Mouse (Mus musculus): ENCODE measurements at regions not wholly inside any gene's neighbourhood (a gene's known extent, or its start where the extent isn't known, plus 50 kb on each side); places are given as distances from the start of the nearest gene placed in this dataset.

DNA sequence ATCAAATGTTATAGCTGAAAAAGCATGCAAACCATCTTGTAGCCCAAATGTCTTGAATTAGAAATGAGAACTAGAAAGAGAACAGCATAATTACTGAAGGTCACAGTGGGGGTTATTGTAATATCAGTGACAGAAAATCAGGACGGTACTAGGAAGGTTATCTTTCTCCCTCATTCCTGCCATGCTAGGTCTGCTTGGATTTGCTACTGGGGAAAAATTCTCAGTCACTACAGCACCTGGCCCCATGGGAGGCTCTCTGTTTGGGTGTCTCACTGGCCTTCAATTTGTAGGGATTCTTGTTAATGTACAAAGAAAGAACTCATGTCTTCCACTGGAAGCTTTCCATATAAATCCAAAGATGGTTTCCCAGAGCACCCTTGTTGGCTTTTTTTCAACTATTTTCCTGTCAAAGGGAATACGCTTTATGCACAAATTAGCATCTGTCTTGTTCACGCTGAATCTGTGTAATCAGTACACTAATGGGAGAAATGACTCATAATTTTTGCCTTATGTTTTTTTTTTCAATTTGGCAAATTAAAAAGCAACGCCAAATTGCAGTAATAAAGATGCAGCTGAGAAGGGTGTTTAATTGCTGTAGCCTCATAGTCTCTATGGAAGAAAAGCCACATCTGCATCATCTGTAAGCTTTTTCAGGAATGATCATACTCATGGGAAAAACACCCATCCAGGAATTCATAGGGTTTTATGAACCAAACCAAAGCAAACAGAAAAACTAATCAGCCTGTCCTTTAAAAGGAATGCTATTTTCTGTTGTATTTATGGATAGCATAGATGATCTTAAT lies 290.2 kb upstream of the Arhgef26 start:
- no peak for DNase-seq (ENCODE audit: extremely low spot score in 1 of 2, low spot score in 2 of 2)
- intact Hi-C loops (cut with DNase I), result no loop called here
- H3K27ac ChIP-seq, result no peak overlapping the region

DNA sequence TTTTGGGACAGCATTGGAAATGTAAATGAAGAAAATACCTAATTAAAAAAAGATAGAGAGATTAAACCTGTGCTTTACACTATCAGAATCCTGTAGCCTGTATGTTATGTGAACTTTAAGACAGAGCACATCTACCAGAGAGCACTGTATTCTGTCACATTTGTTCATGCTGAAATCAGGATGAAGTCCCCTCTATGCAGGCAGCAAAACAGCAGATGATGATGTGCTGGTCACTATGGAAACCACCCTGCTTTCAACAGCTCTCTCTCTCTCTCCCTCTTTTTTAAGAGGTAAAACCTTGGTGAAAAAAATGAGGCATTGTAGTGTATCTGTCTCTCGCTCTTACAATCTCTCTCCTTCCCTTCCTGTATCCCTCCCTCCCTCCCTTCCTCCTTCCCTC lies 283.9 kb upstream of the Arhgef26 start:
- Histone ChIP-seq H3K27ac (no peak overlapping the region), H3K4me3 (no peak overlapping the region)
- DNase-seq (ENCODE audit: extremely low spot score in 1 of 2, low spot score in 2 of 2), result no peak
- intact Hi-C loops (cut with DNase I), result no loop called here
- no peak for TF ChIP-seq CTCF (IDR thresholded peaks at IDR 0.05)

More for the DNA sequence above, 290.2 kb upstream of the Arhgef26 start:
- no peak for TF ChIP-seq CTCF (IDR thresholded peaks at IDR 0.05)
- H3K4me3 ChIP-seq, result no peak overlapping the region

DNA sequence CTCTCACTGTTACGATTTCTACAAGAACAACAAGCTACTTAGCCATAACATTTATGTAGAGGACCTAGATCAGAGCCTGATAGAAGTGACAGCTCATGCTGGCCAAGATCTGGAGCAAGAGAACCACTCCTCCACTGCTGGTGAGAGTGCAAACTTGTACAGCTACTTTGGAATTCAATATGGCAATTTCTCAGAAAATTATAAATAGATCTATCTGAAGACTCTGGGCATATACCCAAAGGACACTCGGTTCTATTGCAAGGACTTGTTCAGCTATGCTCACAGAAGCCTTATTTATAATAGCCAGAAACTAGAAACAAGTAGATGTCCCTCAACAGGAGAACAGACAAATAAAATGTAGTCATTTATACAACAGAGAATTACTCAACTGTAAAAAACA lies 259.6 kb upstream of the Arhgef26 start:
- Histone ChIP-seq H3K27ac (no peak overlapping the region), H3K4me3 (no peak overlapping the region)
- TF ChIP-seq CTCF (IDR thresholded peaks at IDR 0.05), result no peak
- intact Hi-C loops (cut with DNase I), result no loop called here
- no peak for DNase-seq (ENCODE audit: extremely low spot score in 1 of 2, low spot score in 2 of 2)

DNA sequence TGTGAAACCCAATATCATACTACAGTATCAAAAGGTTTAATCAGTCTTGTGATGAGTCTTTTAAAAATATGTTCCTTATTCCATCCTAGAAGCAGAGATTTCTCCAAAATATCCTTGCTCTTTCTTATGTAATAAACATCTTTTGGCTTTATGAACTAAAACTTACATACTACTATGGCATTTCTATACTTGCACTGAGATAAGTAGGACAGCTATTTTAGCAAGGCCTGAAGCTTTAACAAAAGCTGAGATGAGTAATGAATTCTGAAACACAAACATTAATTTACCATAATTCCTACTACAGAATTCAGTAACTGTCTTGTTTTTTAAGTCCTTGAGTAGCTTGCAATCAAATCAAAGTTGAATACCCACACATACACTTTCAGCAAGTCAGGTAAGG lies 252.6 kb upstream of the Arhgef26 start:
- TF ChIP-seq CTCF (IDR thresholded peaks at IDR 0.05), result no peak
- DNase-seq (ENCODE audit: extremely low spot score in 1 of 2, low spot score in 2 of 2), result no peak
- intact Hi-C loops (cut with DNase I), result no loop called here

DNA sequence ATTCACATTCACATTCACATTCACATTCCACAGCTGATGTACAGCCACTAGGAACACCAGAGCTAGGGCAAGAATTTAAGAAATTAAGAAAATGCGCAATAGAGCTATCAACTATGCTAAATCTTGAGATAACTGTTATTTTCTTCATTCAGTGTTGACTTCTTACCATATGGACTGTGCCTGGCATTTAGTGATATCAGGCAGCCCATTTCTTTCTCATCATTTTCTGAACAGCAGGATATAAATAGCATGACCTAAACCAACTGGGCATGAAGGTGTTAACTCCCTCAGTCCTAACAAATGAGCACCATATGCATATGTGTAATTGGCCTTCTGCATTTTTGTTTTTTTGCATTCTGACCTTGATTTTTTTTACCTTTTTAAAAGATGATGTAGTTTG lies 250.9 kb upstream of the Arhgef26 start:
- intact Hi-C loops (cut with DNase I), result no loop called here
- no peak overlapping the region for H3K27ac ChIP-seq
- no peak for TF ChIP-seq CTCF (IDR thresholded peaks at IDR 0.05)
- no peak overlapping the region for H3K4me3 ChIP-seq
- no peak for DNase-seq (ENCODE audit: extremely low spot score in 1 of 2, low spot score in 2 of 2)

More for the DNA sequence above, 252.6 kb upstream of the Arhgef26 start:
- Histone ChIP-seq H3K27ac (no peak overlapping the region), H3K4me3 (no peak overlapping the region)

DNA sequence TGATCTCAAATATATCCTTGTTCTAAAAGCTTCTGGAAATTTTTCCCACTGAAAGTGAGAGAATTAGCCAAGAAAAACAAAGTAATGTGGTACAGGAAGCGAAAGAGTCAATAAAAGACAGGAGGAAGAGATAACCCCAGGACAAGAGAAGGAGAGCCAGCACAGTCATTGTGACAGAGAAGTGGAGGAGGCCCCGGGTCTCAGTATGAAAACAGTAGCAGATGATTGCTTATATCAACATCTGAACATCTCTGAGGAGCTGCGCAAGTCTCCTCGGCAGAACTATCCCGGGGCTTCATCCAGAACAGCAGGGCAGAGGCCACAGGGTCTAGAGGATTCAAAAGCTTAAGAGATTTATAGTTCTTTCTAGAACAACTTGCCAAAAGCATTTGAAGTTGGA lies 235.0 kb upstream of the Arhgef26 start:
- no peak overlapping the region for H3K27ac ChIP-seq
- TF ChIP-seq CTCF (IDR thresholded peaks at IDR 0.05), result no peak
- intact Hi-C loops (cut with DNase I), result loop anchor here (5.0 kb wide), 1 partner anchor 34 kb away; no protein-coding TSS in a partner anchor
- DNase-seq (ENCODE audit: extremely low spot score in 1 of 2, low spot score in 2 of 2), result no peak
- no peak overlapping the region for H3K4me3 ChIP-seq

DNA sequence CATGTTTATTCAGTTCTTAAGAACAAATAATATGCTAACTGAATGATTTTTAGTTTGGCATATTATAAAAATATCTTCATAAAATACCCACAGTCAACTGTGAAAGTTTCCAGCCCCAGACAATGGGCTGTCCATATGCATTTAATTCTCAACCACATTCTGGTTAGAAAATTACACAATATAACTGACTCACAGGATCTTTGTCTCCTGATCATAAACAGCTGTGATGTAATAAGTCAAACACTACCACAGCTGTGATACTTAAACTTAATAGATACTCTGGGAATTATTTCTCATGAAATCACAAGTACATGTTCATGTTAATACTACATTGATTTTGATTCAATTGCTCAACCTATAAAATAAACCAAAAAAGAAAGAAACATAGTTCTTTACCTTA lies 234.3 kb upstream of the Arhgef26 start:
- intact Hi-C loops (cut with DNase I), result loop anchor here (5.0 kb wide), 1 partner anchor 33 kb away; no protein-coding TSS in a partner anchor

DNA sequence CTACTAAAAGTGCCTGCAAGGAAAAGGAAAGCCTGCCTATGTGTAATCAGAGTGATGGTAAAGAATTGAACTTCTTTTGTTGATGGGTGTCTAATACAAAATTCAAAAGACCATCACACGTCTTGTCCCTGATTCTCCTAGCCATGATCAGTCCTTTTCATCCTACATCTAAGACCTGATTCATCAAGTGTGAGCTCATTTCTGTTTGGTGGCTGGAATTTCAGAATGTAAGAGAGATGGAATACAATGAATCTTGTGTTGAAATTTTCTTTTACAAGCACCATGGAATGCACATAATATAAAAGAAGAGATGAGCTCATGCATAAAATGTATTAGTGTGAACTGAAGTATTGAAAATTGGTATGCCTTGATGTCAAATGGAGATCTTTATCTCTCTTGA lies 233.6 kb upstream of the Arhgef26 start:
- intact Hi-C loops (cut with DNase I), result loop anchor here (5.0 kb wide), 1 partner anchor 33 kb away; no protein-coding TSS in a partner anchor
- DNase-seq (ENCODE audit: extremely low spot score in 1 of 2, low spot score in 2 of 2), result no peak

More for the DNA sequence above, 234.3 kb upstream of the Arhgef26 start:
- DNase-seq (ENCODE audit: extremely low spot score in 1 of 2, low spot score in 2 of 2), result no peak
- no peak for TF ChIP-seq CTCF (IDR thresholded peaks at IDR 0.05)
- Histone ChIP-seq H3K27ac (no peak overlapping the region), H3K4me3 (no peak overlapping the region)

DNA sequence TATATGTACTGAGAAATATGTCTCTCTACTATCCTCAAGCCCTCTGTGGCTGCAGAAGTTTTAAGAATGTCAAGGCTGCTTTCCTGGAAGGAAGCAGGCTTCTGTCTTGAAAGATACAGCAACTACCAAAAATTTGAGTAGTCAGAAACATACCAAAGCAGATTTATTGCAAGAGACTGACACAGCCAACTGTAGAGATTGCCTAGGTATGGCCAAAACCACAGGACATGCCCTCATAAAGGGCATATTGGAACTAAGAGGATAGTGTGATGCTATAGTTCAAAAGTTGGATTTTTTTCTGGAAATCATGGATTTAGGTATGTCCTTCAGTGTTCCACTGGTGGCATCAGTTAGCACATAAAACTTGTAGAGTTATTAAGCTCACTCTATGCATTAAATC lies 230.8 kb upstream of the Arhgef26 start:
- no peak for DNase-seq (ENCODE audit: extremely low spot score in 1 of 2, low spot score in 2 of 2)
- intact Hi-C loops (cut with DNase I), result no loop called here
- Histone ChIP-seq H3K4me3 (no peak overlapping the region), H3K27ac (no peak overlapping the region)
- TF ChIP-seq CTCF (IDR thresholded peaks at IDR 0.05), result no peak

More for the DNA sequence above, 233.6 kb upstream of the Arhgef26 start:
- Histone ChIP-seq H3K27ac (no peak overlapping the region), H3K4me3 (no peak overlapping the region)
- TF ChIP-seq CTCF (IDR thresholded peaks at IDR 0.05), result no peak

All from left cerebral cortex, adult 2 months (tissue).